Mouse (Mus musculus) megakaryocyte, adult 5-6 weeks (primary cell): ENCODE results near the gene Dnajb5. TPM values are rescaled to one million over a fixed set of nuclear protein-coding genes. Genes with fewer than 3 reads are reported as not detected.
A peak's percentile ranks its signal among the peaks of the same experiment; 100 is the strongest.

Experiments used
- ATAC-seq: 2 replicates; pipeline ENCODE4 v1.8.0; 2016; ENCODE audit warnings: mild to moderate bottlenecking, inconsistent platforms; ENCODE audit not compliant: poor library complexity, severe bottlenecking
- total RNA-seq, 2 experiments: library from RNA; stranded (forward) in 1 of 2; stranded (reverse) in 1 of 2; fragments of 153-499, 151-499 nt in 1 of 2; fragments of 221-1000, 200-1000 nt in 1 of 2; gene quantifications; 2 replicates each; pipeline versions ENCODE4 v1.2.3 to v1.2.4; 2015 to 2017

Dnajb5 gene
- total RNA-seq, 2 experiments from 2014 or later, result 2.6 to 6.0 TPM

DNA sequence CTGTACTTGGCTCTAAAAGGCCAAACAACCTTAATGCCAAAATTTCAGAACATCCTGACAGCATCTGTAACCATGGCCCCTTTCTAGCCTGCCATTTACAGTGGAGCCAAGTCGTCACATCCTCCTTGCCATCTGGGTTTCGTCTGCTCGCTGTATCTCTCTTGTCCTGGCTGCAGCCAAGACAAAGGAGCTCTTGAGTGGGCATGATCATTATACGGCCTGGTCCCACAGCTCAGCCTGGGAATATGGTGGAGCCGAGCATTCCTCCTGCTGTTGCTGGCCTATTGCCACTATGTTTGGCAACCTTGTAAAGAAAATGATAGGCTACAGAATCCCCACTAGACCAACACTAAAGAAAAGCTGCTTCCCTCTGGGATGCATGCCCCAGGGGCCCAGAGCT, 6.3 kb upstream of the Dnajb5 start:
- ATAC-seq, result no peak

- ATAC-seq, result no peak
Observed at GRCm38 (mm10) chr4:42944185-42944584, 5.4 kb upstream of the Dnajb5 start.

DNA sequence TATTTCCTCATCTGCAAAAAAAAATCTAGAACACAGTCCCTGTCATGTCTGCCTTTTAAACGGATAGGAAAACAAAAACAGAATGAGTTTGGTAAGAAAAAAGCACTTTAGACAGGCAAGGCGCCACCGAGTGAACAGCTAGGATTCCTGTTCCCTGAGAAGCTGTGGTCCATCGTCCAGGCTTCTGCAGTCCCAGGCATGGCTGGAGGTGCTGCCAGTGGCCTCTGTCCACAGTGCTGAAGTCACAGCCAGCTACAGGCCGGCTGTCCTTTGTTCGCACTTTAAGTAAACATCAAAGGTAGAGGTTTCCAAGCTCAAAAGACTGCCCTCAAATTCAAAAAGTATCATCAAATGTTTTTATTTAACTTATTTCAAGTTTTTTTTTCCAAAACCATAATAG, 4.6 kb upstream of the Dnajb5 start:
- ATAC-seq, result no peak

DNA sequence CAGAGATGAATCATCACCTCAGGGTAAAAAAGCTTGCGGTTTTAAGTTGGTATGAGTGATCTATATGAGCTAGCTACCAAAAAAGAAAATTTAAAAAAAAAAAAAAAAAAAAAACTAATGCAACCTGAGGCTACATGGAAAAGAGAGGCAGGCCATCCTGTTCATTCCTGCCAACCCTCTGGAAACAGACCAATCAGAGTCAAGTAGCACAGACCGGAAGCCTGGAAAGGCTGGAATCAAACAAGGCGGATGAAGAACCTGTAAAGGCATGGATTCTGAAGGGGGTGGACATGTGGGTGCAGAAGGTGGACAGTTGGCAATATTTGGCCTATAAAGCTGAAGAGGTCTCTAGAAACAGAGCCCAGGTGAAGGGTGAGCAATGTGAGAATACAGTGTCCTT, 4.2 kb upstream of the Dnajb5 start:
- no peak for ATAC-seq

- ATAC-seq, result no peak
Observed at GRCm38 (mm10) chr4:42945952-42946351, 3.7 kb upstream of the Dnajb5 start.

DNA sequence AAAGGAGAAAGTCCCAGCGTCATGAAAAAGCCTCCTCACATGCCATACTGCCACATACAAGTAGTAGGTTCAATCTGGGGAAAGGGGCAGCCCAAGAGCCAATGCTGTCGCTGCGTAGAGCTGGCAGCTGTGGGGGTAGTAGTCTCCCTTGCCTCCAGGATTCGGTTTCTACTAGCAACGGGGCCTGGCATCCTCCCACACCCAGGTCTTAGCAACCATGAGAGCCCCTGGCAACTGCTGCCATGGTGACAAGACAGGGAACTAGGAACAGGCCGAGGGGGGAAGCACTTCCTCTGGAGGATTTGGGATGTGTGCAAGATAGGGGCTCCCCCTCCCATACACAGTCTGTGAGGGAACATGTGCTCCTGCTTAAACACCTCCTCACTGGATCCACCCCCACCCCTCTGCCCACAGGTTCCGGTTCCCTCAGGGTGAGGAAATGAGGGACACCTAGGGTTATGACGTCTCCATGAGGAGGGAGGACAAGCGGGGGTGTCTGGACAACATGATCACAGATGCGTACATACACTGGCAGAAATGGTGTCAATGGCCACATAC, 2.8 kb upstream of the Dnajb5 start:
- ATAC-seq, result no peak

- no peak for ATAC-seq
Observed at GRCm38 (mm10) chr4:42948527-42948926, 1.1 kb upstream of the Dnajb5 start.

- no peak for ATAC-seq
Observed at GRCm38 (mm10) chr4:42949051-42949675, 451 bp upstream of the Dnajb5 start.

DNA sequence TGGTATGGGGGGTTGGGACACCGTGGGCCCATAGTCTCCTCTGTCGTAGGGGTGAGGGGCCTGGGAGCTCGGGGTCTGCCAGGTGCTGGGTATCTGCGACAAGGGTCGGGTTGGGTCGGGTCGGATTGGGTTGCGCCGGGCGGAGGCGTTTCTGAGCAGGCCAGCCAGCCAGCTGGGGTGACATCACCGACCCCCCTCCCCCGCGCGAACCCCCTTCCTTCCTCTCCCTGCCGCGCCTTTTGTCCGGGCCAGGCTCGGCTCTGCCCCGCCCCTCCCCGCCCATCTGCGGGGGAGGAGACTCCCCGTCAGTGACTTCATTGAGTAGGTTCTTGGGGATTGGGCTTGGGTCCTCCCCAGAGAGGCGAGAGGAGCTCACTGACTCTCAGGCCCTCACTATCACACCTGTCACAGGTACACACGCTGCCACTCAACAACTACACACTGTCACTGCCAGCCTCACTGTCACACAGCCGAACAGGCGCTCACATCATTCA, 498 bp downstream of the Dnajb5 start:
- peak; percentile 59 for ATAC-seq

- no peak for ATAC-seq
Observed at GRCm38 (mm10) chr4:42951206-42952195, 1.9 kb downstream of the Dnajb5 start.

GRCm38 (mm10) chr4:42952563-42952962, 2.9 kb downstream of the Dnajb5 start:
- no peak for ATAC-seq

DNA sequence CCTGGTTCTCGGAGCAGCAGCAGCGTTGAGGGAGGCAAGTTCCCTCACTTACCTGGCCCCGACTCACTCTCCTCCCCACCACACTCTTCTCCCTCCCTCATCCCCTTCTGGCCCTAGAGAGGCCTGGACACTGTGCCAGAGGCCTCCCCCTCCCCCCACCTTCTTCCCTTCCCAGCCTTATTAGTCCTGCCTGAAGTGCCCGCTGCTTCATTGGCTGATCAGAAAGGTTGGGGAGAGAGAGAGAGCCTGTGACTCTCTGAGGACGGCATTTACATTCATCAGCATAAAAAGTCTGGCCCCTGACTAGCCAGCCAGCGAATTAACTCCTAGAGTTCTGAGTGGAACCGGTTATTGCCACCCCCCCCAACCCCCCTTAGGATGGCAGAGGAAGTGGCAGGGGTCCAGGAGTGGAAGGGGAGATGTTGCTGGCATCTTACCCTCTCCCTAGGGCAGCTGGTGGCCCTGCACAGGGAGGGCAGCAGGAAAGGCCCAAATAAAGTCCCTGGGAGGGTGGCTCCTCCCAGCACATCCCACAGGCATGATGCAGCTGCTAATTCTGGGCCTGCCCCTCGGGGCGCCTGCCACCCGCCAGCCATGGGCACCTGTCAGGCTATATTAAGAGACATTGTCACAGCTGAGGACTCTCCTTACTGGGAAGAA, 4.0 kb downstream of the Dnajb5 start:
- ATAC-seq, result no peak

GRCm38 (mm10) chr4:42954297-42954696, 4.7 kb downstream of the Dnajb5 start:
- ATAC-seq, result peak; percentile 20; the same call in 1 of the 2 replicates

- ATAC-seq, result no peak
Observed at GRCm38 (mm10) chr4:42955200-42955599, 5.6 kb downstream of the Dnajb5 start.

DNA sequence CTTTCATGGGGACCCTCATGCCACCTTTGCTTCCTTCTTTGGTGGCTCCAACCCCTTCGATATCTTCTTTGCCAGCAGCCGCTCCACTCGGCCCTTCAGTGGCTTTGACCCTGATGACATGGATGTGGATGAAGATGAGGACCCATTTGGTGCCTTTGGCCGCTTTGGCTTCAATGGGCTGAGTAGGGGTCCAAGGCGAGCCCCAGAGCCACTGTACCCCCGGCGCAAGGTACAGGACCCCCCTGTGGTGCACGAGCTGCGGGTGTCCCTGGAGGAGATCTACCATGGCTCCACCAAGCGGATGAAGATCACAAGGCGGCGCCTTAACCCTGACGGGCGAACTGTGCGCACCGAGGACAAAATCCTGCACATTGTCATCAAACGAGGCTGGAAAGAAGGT, 7.0 kb downstream of the Dnajb5 start:
- no peak for ATAC-seq

DNA sequence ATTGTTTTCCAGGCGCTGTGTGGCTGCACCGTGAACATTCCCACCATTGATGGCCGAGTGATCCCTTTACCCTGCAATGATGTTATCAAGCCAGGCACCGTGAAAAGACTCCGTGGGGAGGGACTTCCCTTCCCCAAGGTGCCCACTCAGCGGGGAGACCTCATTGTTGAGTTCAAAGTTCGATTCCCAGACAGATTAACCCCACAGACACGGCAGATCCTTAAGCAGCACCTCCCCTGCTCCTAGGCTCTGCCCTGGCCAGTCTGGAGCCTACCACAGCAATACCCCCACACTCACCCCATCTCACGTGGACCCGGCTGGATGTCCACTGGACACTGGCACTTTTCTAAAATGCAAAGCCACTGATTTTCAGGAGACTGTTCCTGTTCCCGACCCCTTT, 7.7 kb downstream of the Dnajb5 start:
- ATAC-seq, result no peak

DNA sequence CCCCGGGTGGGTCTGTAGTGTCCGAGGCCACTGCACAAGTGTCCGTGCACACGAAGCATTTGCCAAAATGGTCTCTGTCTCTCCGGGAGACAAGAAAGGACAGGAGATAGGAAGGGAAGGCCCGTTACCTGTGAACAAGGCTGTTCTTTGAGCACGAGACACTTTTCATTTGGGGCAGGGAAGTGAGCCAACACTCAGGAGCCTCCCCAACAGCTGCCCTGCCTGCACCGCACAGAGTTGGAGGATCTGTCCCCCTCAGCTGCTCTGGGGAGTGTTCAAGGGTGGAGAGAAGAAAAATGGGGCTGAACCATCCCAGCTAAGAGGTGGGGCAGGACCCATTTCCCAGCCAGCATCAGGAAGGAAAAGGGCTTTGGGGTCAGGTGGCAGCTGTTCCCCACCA, 8.4 kb downstream of the Dnajb5 start:
- ATAC-seq, result no peak

DNA sequence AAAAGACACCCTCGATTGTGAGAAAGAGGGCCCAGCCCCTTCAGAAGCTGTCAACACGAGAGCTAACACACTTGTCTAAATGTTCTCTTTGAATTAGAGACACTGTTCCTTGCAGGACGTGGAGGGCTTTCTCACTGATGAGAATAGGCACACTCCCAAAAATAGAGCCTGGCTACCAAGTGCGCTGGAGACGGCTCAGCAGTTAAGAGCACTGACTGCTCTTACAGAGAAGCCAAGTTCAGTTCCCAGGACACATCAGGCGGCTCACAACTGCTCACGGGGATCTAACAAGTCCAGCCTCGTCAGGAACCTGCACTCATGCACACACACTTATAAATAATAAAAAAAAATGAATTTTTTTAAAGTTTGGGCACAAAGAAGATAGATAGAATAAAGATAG, 9.3 kb downstream of the Dnajb5 start:
- ATAC-seq, result no peak

DNA sequence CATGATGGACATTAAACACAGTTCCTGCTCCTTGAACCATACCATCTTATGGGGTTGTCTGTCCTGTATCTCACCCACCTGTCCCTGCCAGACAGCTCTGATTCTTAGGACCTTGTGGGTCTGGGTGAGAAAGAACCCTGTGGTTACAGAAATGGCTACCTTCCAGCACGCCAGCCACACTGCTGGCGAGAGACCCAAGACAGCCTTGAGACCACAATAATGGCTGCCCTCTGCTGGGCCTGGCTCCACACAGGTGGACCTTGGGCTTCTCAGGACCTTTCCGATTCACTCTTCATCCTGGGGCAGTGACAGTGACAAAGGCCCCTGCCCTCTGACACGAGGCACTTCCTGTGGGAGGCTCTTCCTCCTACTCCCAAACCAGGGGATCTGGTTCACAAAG, 9.8 kb downstream of the Dnajb5 start:
- no peak for ATAC-seq

- ATAC-seq, result peak; percentile 77
Observed at GRCm38 (mm10) chr4:42961592-42961991, 12.0 kb downstream of the Dnajb5 start.

- ATAC-seq, result no peak
Observed at GRCm38 (mm10) chr4:42963480-42963879, 13.9 kb downstream of the Dnajb5 start.
